Mouse (Mus musculus): ENCODE data around the gene Rnf31. TPM values are rescaled to one million over a fixed set of nuclear protein-coding genes. Genes with fewer than 3 reads are reported as not detected.
A peak's percentile ranks its signal among the peaks of the same experiment; 100 is the strongest.

Rnf31 gene
- polyA plus RNA-seq, 1 experiment from 2014 or later, result 15.7 TPM

- peaks cover 23% of the 10 kb centered on the region for H3K4me1 ChIP-seq (ENCODE audit: control insufficient read depth, insufficient read depth, low read length)
- no peak for ATAC-seq (replicated peaks; ENCODE audit: extremely low read depth, insufficient read depth, low FRiP score)
- H3K36me3 ChIP-seq (ENCODE audit: control insufficient read depth, insufficient read depth), result peaks cover 14% of the 10 kb centered on the region
- WGBS, result 94% methylated on average over 16 of the region's 16 CpGs
- H3K27ac ChIP-seq (ENCODE audit: low read length), result no peak overlapping the region
- H3K9ac ChIP-seq (ENCODE audit: low read length), result no peak overlapping the region
- no peaks in the 10 kb centered on the region for H3K27me3 ChIP-seq (ENCODE audit: control insufficient read depth, insufficient read depth, low read length)
- no peak overlapping the region for H3K4me2 ChIP-seq (ENCODE audit: low read depth, low read length)
- H3K9me3 ChIP-seq (replicated peaks; ENCODE audit: control insufficient read depth, low read length), result no peaks in the 10 kb centered on the region
- H3K4me3 ChIP-seq (ENCODE audit: low read length), result no peak overlapping the region
Measured at GRCm38 (mm10) chr14:55580731-55581130, 10.8 kb upstream of the Rnf31 start.

GRCm38 (mm10) chr14:55581981-55582681 is 9.4 kb upstream of the Rnf31 start:
- 76% methylated on average over 9 of the region's 9 CpGs for WGBS
- Histone ChIP-seq H3K27me3 (ENCODE audit: control insufficient read depth, insufficient read depth, low read length) (no peaks in the 10 kb centered on the region), H3K27ac (ENCODE audit: low read length) (no peak overlapping the region), H3K4me2 (ENCODE audit: low read depth, low read length) (no peak overlapping the region), H3K36me3 (ENCODE audit: control insufficient read depth, insufficient read depth) (peaks cover 17% of the 10 kb centered on the region), H3K4me1 (ENCODE audit: control insufficient read depth, insufficient read depth, low read length) (peaks cover 21% of the 10 kb centered on the region), H3K4me3 (ENCODE audit: low read length) (no peak overlapping the region), H3K9me3 (replicated peaks; ENCODE audit: control insufficient read depth, low read length) (no peaks in the 10 kb centered on the region), H3K9ac (ENCODE audit: low read length) (no peak overlapping the region)
- no peak for ATAC-seq (replicated peaks; ENCODE audit: extremely low read depth, insufficient read depth, low FRiP score)

GRCm38 (mm10) chr14:55584303-55584701 is 7.2 kb upstream of the Rnf31 start:
- peak overlapping the region; percentile 64 for H3K4me3 ChIP-seq (ENCODE audit: low read length)
- ATAC-seq (replicated peaks; ENCODE audit: extremely low read depth, insufficient read depth, low FRiP score), result no peak
- H3K4me2 ChIP-seq (ENCODE audit: low read depth, low read length), result peak overlapping the region; percentile 85
- peak overlapping the region; percentile 81 for H3K9ac ChIP-seq (ENCODE audit: low read length)
- H3K27me3 ChIP-seq (ENCODE audit: control insufficient read depth, insufficient read depth, low read length), result no peaks in the 10 kb centered on the region
- H3K36me3 ChIP-seq (ENCODE audit: control insufficient read depth, insufficient read depth), result peaks cover 21% of the 10 kb centered on the region
- 38% methylated on average over 5 of the region's 5 CpGs for WGBS
- peaks cover 9% of the 10 kb centered on the region for H3K4me1 ChIP-seq (ENCODE audit: control insufficient read depth, insufficient read depth, low read length)
- peak overlapping the region; percentile 83 for H3K27ac ChIP-seq (ENCODE audit: low read length)
- H3K9me3 ChIP-seq (replicated peaks; ENCODE audit: control insufficient read depth, low read length), result no peaks in the 10 kb centered on the region

- H3K9me3 ChIP-seq (replicated peaks; ENCODE audit: control insufficient read depth, low read length), result no peaks in the 10 kb centered on the region
Measured at GRCm38 (mm10) chr14:55584702-55585565, 6.6 kb upstream of the Rnf31 start, which contains the start of gene Emc9. Gene Emc9 (minus strand): TSS chr14:55585302.

GRCm38 (mm10) chr14:55585566-55585960 is 5.9 kb upstream of the Rnf31 start:
- Histone ChIP-seq H3K4me3 (ENCODE audit: low read length) (peak overlapping the region; percentile 64), H3K9me3 (replicated peaks; ENCODE audit: control insufficient read depth, low read length) (no peaks in the 10 kb centered on the region), H3K9ac (ENCODE audit: low read length) (peak overlapping the region; percentile 81), H3K27ac (ENCODE audit: low read length) (peak overlapping the region; percentile 52), H3K4me1 (ENCODE audit: control insufficient read depth, insufficient read depth, low read length) (peaks cover 12% of the 10 kb centered on the region), H3K4me2 (ENCODE audit: low read depth, low read length) (peak overlapping the region; percentile 85), H3K36me3 (ENCODE audit: control insufficient read depth, insufficient read depth) (peaks cover 18% of the 10 kb centered on the region), H3K27me3 (ENCODE audit: control insufficient read depth, insufficient read depth, low read length) (no peaks in the 10 kb centered on the region)
- WGBS, result 46% methylated on average over 6 of the region's 6 CpGs
- ATAC-seq (replicated peaks; ENCODE audit: extremely low read depth, insufficient read depth, low FRiP score), result no peak

More at GRCm38 (mm10) chr14:55584702-55585565, 6.6 kb upstream of the Rnf31 start, which contains the start of gene Emc9:
- Histone ChIP-seq H3K4me2 (ENCODE audit: low read depth, low read length) (peak within 1 kb of the TSS; percentile 85), H3K36me3 (ENCODE audit: control insufficient read depth, insufficient read depth) (peaks cover 19% of the 10 kb centered on the region), H3K4me3 (ENCODE audit: low read length) (peak within 1 kb of the TSS; percentile 64), H3K27ac (ENCODE audit: low read length) (peak within 1 kb of the TSS; percentile 83), H3K9ac (ENCODE audit: low read length) (peak within 1 kb of the TSS; percentile 81), H3K4me1 (ENCODE audit: control insufficient read depth, insufficient read depth, low read length) (peaks cover 8% of the 10 kb centered on the region), H3K27me3 (ENCODE audit: control insufficient read depth, insufficient read depth, low read length) (no peaks in the 10 kb centered on the region)
- peak; percentile 87 for ATAC-seq (replicated peaks; ENCODE audit: extremely low read depth, insufficient read depth, low FRiP score)
- WGBS, result 3% methylated on average over 42 of the region's 43 CpGs

- Histone ChIP-seq H3K4me3 (ENCODE audit: low read length) (no peak overlapping the region), H3K4me1 (ENCODE audit: control insufficient read depth, insufficient read depth, low read length) (peaks cover 12% of the 10 kb centered on the region), H3K27me3 (ENCODE audit: control insufficient read depth, insufficient read depth, low read length) (no peaks in the 10 kb centered on the region), H3K4me2 (ENCODE audit: low read depth, low read length) (no peak overlapping the region), H3K9me3 (replicated peaks; ENCODE audit: control insufficient read depth, low read length) (no peaks in the 10 kb centered on the region), H3K9ac (ENCODE audit: low read length) (no peak overlapping the region), H3K27ac (ENCODE audit: low read length) (no peak overlapping the region), H3K36me3 (ENCODE audit: control insufficient read depth, insufficient read depth) (peaks cover 13% of the 10 kb centered on the region)
- WGBS, result 83% methylated on average over 2 of the region's 2 CpGs
- no peak for ATAC-seq (replicated peaks; ENCODE audit: extremely low read depth, insufficient read depth, low FRiP score)
Measured at GRCm38 (mm10) chr14:55586149-55586548, 5.4 kb upstream of the Rnf31 start.

- Histone ChIP-seq H3K4me2 (ENCODE audit: low read depth, low read length) (no peak overlapping the region), H3K9ac (ENCODE audit: low read length) (no peak overlapping the region), H3K27ac (ENCODE audit: low read length) (no peak overlapping the region), H3K27me3 (ENCODE audit: control insufficient read depth, insufficient read depth, low read length) (no peaks in the 10 kb centered on the region), H3K9me3 (replicated peaks; ENCODE audit: control insufficient read depth, low read length) (no peaks in the 10 kb centered on the region), H3K4me3 (ENCODE audit: low read length) (no peak overlapping the region), H3K36me3 (ENCODE audit: control insufficient read depth, insufficient read depth) (peaks cover 13% of the 10 kb centered on the region), H3K4me1 (ENCODE audit: control insufficient read depth, insufficient read depth, low read length) (peaks cover 25% of the 10 kb centered on the region)
- WGBS, result 84% methylated on average over 5 of the region's 5 CpGs
- ATAC-seq (replicated peaks; ENCODE audit: extremely low read depth, insufficient read depth, low FRiP score), result no peak
Measured at GRCm38 (mm10) chr14:55589271-55589670, 2.2 kb upstream of the Rnf31 start.

GRCm38 (mm10) chr14:55589771-55590448 is 1.6 kb upstream of the Rnf31 start:
- Histone ChIP-seq H3K27ac (ENCODE audit: low read length) (peak overlapping the region; percentile 97), H3K9me3 (replicated peaks; ENCODE audit: control insufficient read depth, low read length) (no peaks in the 10 kb centered on the region), H3K9ac (ENCODE audit: low read length) (peak overlapping the region; percentile 83), H3K36me3 (ENCODE audit: control insufficient read depth, insufficient read depth) (peaks cover 18% of the 10 kb centered on the region), H3K4me3 (ENCODE audit: low read length) (peak overlapping the region; percentile 91), H3K4me2 (ENCODE audit: low read depth, low read length) (peak overlapping the region; percentile 76), H3K4me1 (ENCODE audit: control insufficient read depth, insufficient read depth, low read length) (peaks cover 25% of the 10 kb centered on the region), H3K27me3 (ENCODE audit: control insufficient read depth, insufficient read depth, low read length) (no peaks in the 10 kb centered on the region)
- 75% methylated on average over 11 of the region's 11 CpGs for WGBS
- ATAC-seq (replicated peaks; ENCODE audit: extremely low read depth, insufficient read depth, low FRiP score), result no peak
